Mouse (Mus musculus): ENCODE measurements around the gene Oser1.

Oser1 gene

DNA sequence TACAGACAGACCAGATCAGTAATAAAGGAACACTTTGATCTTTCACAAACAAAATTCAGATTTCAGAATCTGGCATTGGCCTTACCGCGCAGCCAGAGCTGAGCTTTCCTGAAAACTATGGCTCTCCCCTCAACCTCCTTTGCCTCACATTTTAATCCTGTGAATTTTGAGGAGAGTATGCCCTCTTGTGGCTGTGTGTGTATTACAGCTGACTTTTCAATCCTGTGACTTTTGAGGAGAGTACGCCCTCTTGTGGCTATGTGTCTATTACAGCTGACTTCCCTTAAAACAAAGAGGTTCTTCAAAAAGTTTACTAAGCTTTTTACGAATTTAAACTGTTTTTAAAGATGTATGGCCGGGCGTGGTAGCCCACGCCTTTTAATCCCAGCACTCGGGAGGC is 23.3 kb downstream of the Oser1 start:
- peak; percentile 72 for DNase-seq (ENCODE audit: low spot score)

DNA sequence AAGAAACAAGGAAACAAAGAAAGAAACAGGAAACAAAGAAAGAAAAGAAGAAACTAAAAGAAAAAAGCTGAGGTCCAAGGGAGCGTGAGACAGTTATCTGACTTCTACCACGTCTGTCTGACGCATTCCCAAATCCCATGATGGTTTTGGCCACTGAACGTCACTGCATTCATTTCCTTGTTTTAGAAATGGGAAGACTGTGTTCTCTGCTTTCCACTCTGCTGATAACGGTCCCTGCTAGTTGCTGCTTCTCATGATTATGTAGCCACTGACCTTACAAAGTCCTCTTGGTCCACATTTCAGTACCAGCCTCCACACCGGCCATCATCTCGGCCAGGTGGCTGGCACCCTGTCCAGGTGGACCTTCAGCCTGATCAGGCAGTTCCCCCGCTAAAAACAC is 25.3 kb downstream of the Oser1 start:
- no peak for DNase-seq (ENCODE audit: low spot score)

DNA sequence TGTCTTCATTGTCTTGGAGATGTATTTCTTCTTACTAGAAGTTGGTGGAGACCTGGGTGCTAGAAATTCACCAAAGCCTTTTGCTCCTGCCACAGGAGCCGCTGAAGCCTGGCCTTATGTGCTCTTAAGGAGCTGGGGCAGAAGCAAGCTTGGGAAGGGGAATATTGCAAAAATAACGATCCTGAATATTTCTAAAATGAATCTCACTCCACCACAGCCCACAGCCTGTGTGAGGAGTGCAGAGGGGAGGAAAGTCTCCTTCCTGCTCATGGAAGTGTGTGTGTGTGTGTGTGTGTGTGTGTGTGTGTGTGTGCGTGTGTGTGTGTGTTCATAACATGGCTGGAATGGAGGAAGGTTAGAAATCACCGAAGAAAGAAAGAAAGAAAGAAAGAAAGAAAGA is 25.7 kb downstream of the Oser1 start:
- no peak for DNase-seq (ENCODE audit: low spot score)

DNA sequence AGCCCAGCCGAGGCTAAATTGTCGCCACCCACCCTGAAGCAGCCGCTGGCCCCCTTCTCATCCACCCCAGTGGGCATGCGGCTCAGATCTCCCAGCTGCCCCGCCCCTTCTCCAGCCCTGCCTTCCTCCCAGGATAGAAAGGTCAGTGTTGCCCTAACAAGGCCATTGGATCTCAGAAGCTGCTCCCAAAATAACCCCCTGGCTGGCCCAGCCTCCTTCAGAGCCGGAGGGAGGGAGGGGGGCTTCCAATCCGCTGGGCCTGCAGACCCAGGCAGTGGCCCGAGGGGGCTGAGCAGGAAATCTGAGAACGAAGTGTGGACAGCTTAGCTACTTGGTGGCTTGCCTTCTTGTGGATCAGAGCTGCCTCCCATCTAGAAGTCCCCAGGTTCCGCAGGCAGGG is 26.6 kb downstream of the Oser1 start, which contains the start of gene Jph2:
Gene Jph2 (minus strand): TSS at position 89 of the 400 bp plus-strand sequence.
- no peak for DNase-seq (ENCODE audit: low spot score)

DNA sequence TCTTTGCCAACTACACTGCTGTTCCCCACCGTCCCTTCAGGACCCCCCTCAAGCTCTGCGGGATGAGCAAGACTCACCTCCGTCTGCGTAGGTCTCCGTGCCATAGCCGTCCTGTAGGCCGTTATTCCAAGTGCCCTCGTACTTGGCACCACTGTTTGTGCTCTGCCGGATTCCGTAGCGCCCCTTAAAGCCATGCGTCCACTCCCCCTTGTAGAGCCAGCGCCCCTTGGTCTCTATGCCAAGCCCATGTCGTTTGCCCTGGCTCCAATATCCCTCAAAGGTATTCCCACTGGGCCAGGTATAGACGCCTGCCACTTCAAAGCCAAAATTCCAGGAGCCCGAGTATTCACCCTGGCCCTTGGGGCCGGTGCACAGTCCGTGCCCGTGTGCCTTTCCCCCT is 27.4 kb downstream of the Oser1 start:
- no peak for DNase-seq (ENCODE audit: low spot score)

DNA sequence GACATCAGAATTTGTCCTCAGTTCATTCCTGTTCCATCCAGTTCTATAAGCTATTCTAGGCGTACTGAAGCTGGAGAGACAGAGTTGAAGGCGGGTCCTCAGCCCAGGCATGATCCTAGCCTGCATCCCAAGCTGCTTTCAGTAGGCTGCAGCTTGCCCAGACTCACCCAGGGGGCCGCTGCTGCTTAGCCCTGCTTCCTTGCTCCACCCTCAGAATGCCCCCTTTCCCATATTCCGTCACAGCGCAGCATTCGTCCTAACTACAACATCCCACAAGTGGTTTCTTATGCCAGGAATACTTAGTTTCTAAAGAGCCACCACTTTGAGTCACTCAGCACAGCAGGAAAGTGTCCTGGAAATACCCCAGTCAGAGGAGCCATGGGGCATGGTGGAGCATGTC is 29.5 kb downstream of the Oser1 start:
- DNase-seq (ENCODE audit: low spot score), result no peak

DNA sequence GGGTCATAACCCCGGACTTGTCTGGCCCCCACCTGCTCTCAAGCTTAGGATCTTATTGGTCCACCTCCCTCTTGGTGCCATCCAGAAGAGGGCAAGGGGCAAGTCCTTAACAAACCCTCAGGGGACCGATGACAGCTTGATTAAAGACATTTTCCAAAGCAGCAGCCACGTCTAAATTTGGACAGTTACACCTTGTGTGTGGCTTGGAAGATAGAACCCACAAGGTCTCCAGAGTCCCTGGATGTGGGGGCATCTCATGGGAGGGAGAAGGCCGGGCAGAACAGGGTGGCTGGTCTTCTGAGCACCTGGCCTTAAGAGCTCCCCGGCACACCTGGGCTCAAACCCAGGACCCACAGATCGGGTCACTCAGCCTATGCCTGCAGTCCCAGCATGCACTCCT is 30.5 kb downstream of the Oser1 start:
- DNase-seq (ENCODE audit: low spot score), result no peak

DNA sequence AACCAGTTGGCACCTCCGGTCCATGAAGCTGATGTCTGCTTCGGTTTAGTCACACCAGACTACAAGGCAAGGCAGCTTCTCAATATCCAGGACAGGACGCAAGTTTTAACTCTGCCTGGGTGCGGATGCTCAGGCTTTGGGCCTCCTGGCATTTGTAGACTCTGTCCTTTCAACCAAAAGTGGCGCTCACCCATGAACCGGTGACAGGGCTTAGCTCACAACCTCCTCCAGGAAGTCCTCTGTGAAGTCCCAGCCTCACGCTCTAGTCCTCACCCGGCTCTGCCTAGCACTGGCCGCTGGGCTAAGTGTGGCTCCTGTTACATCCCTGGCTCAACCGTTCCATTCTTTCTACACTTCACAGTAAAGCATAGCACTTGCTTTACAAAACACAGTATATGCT is 31.3 kb downstream of the Oser1 start:
- no peak for DNase-seq (ENCODE audit: low spot score)

DNA sequence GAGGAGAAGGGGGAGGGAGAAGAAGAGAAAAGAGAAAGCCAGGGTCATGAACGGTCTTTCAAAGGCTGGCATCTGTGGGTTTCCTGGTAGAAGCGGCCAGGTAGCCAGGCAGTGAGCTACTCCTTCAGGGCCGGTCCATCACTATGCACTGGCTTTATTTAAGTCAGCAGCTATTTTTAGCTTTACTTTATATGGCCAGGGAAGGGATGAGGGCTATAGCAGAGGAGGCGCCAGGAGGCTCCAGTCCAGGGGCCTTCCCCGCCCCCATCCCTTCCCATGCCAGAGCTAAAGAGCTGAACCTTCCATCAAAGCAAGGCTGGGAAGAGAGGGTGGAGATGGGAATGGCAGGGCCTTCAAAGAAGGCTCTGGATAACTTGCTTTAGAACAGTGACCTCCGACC is 32.1 kb downstream of the Oser1 start:
- no peak for DNase-seq (ENCODE audit: low spot score)

DNA sequence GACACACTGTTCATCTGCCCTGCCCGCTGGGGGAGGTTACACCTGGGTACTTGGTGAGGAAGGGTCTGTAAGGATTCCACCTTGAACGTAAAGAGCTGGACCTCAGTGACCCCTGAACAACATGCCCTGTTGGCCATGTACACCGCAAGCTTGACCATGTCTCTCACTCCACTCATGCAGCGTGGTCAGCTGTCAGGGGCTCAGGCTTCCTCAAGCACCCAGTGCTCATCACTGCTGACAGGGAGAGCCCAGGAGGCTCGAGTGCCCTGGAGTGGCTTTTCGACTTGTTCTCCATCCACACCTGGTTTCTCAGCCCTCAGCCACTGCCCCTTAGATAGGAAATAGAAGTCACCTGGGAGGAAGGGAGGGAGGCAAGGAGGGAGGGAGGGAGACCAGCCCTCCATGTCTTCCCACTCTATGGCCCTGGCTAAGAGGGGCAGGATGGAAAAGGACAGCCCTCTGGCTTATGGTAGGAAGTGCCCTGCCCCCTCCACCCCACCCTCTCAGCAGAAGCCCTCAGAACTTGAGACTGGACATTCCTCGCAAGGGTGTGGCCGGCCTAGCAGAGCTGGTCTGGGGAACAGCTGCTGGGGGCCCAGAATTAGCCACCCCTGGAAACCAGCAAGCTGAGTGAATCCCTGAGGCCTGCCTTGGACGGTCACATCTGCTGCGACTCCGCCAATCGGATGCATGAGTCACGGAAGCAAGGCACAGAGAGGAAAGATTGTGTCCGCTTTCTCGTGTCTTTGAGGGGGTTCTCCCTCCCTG is 37.9 kb downstream of the Oser1 start:
- DNase-seq (ENCODE audit: low spot score), result no peak

DNA sequence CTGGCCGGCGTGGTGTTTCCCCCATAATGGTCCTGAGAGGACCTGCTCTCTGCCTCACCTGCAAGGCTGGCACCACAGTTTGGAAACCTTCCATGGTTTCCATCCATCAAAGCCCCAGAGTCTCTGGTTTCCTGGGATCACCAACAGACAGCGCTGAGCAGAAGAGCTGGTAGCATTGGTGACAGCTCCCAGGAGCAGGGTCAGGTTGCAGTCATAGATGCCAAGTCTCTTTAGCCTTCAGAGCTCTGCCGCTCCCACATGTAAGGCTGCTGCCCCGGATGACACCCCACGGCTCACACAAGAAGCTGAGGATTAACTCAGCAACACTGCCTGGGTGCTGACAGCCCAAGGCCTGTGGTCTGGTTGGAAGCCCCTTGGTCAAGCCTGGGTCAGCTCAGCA is 39.4 kb downstream of the Oser1 start:
- DNase-seq (ENCODE audit: low spot score), result no peak

DNA sequence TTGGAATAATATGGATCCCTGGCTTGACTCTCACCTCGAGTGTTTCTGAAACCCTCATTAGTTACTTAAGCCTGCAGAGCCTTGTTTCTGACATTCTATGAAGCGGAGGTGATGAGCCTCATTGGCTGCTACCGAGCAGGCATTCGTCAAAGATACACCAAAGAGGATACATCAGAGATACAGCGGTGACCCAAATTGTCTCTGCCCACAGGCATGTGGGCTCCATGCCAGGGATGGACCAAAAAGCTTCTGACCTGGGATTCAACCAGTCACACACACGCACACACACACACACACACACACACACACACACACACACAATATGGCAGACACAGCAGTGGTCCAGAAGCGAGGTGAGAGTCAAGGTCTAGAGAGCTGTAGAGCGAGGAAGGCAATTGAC is 43.3 kb downstream of the Oser1 start:
- DNase-seq (ENCODE audit: low spot score), result no peak

DNA sequence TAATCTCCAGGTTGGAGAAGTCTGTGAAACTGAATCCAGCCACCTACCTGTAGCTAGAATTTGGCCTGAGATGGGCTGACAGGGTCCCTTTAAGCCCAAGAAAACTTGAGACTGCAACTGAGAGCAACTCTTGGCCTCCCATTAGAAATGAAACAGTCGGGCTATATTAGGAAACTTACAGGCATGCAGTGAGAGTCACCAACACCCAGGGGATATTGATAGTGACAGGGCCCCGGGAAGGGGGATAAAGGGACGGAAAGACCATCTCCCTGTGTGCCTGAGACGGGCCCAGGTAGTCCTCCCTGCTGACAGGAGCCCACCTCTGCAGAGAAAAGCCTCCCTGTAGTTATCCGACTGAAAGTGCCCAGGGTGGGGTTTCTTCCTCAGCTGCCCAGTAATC is 45.1 kb downstream of the Oser1 start:
- DNase-seq (ENCODE audit: low spot score), result no peak

DNA sequence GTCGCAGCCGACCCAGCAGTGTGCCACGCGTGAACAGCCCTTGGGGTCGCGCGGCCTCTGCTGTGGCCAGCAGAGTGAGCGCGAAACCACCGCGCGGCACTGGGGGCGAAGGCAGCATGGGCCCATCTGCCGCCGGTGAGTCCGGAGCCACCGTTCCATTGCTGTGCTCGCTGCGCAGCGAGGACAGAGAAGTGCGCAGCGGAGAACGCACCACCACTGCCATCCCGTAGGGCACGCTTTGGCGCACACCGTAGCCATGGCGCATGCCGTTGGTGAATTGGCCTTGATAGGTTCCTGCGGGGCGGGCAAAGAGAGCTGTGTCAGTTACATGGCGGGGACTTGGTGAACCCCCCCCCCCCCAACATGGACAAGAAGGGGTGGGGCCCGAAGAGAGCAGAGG is 48.4 kb downstream of the Oser1 start:
- DNase-seq (ENCODE audit: low spot score), result no peak

DNA sequence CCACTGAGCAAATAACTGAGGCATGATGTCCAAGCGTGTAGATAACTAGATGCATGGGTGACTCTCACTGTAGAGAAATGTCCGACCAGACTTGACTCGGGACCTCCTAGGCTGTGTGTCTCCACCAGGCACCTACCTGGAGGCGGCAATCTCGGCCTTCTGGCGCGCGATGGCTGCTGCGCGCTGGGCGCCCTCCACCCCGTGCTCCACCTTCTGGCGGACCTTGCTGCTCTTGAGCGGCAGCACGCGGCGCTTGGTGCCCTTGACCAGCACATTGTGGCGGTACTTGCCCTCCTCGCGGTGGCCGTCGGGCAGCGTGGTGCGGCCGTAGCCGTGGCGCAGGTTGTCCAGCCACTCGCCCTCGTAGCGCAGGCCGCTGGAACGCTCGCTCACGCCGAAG is 49.0 kb downstream of the Oser1 start:
- DNase-seq (ENCODE audit: low spot score), result no peak

DNA sequence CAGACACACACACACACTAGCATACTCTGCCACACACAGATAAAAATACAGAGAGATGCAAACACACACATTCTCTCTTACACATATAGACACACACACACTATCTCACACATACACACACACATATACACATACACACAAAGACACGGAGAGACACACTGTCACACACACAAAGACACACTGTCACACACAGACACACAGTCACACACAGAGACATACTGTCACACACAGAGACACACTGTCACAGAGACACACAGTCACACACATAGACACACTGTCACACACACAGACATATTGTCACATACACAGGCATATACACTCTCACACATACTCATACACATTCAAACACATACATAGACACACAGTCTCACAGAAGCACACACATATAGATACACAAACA is 51.9 kb downstream of the Oser1 start:
- no peak for DNase-seq (ENCODE audit: low spot score)

DNA sequence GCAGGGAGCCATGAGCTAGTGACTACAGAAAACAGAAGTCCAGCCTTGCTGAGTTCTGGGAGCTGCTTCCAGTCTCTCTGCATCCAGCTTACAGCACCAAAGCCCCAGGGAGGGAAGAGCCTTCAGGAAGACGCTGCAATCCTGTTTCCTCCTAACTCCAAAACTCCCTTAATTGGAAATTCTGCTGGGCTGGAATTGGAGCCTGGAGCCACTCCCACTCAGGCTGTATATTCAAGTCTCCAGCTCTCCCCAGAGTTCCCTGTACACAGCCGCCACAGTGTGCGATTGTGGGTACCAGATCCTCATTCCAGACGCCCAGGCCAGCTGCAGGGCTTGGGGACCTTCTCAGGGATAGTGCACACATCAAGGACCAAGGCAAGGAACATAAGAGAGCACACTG is 54.3 kb downstream of the Oser1 start:
- no peak for DNase-seq (ENCODE audit: low spot score)

DNA sequence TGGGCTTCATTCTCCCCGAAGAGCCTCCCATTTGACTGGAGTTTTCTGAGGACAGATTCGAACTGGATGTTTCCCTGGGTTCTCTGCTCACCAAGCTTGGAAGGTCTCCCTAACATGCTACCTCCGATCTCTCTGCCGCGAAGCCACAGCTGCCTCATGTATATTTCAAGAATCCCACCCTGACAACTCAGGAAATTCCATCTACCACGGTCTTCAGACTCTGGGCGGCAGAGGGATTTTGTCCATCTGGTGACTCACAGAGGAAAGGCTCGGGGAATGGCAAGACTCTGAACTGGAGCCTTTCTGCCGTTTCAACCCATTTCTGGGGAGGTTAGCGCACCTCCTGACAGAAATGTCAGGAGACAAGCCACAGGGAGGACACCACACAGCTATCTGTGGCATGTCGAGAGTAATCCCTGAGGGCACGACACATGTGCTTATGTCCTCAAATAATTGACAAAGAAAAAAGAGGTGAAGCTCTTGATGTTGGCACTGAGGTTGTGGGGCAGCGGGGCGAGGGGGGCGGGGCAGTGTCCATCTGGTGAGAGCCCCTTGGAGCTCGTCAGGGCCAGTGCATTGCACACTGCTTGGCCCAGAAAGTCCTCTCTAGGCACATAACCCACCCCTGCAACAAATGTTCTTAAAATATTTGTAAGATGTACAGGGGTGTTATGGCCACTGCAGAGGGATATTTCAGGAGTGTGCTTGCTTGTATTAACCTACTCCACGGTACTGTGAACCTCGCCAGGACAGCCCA is 59.5 kb downstream of the Oser1 start:
- DNase-seq (ENCODE audit: low spot score), result no peak

DNA sequence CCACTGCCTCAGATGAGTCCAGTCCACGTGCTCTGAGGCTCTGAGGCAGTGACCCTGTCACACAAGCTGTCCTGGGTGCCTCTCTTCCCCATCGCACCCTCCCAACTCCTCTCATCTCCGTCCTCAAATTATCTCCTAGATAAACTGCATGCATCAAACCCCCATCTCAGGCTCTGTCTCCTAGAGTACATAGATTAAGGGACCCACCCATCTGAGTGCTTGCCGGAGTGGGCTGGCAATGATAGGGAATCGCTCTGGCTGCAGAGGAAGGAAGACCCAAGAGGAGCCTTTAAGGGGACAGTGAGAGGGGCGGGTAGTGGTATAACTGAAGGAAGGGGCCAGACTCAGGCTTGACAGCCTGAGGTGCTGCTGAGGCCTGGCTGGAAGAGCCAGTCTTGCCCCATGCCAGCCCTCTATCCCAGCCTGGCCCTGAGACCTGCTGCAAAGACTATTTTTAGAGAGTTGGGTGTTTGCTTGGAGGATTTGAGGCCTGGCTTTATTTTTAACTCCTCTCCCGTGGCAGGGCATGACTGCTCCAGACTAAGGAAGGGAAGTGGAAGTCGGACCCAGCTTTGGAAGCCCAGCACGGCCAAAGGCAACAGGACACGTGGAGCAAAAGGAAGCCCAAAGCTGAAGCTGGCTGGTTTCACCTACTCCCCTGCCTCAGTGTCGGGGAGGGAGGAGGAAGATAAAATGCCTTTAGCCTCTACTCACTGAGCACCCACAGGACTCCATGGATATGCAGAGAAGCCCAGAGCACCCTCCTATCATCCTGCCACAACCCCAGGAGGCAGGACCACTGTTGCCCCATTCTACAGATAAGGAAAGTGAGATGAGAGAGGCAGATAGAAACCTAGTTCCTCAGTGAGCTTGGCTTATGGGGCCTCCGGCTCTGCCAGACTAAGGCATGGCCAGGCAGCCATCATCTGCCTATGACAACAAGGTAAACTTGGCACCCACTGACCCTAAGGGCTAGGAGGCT is 61.3 kb downstream of the Oser1 start:
- DNase-seq (ENCODE audit: low spot score), result no peak

DNA sequence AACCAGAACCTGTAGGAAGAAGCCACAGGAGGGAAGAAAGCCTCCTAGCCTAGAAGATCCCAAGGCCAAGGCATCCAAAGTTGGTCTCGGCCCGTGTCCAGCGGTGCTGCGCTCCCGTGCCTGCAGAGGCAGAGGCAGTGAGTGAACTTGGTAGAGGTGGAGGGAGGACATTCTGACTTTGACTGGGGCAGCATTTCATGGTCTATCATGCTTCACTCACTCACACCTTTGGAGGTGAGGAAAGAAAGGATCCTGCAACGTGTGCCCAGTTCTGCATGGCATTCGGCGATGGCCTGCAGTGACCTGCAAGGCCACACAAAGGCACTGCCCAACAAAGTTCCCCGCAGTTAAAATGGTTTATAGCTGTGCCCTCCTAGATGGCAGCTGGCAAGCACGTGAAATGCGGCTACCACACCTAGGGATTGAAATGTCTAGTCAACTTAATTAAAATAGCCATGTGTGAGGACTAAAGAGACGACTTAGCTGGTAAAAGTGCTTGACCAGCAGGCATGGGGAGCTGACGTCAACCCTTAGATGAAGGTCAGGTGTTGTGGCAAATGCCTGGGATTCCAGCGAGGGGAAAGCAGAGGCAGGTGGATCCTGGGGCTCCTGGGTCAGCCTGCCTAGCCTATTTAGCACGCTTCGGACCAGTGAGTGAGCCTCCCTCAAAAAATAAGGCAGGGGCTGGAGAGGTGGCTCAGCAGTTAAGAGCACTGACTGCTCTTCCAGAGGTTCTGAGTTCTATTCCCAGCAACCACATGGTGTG is 63.5 kb downstream of the Oser1 start:
- no peak for DNase-seq (ENCODE audit: low spot score)

DNA sequence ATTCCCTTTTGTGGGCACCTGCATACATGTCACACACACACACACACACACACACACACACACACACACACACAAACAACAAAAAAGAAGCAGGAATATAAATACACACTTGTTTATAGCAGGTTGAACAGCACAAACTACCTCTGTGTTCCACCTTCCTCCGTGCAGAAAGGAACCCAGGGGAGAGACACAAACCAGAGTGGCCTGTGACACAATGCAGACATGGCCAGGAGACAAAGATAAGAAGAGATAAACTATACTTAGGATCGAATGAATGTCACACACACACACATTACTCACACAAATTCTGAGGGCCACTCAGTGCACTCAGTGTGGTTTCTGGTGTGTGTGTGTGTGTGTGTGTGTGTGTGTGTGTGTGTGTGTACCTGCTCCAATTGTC is 65.2 kb downstream of the Oser1 start:
- DNase-seq (ENCODE audit: low spot score), result no peak

DNA sequence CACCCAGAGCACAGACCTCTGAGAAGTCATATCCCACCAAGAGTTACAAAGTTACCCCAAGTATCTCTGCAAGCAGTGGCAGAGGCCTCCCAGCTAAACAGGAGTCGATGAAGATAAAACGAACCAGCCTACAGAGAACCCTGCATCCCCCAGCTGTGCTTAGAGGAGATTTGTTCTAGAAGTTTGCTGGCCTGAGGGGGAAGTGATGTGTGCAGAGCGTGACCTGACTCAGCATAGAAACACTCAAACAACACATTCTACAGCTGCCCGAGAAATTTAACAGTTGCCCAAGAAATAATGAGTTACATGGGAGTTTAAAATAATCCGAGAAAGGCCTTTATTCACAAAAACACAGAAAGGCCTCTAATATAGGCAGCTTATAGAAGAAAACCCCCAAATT is 65.8 kb downstream of the Oser1 start:
- DNase-seq (ENCODE audit: low spot score), result no peak

Measured in T-cell, adult 2 months (primary cell).